Mouse (Mus musculus) liver, embryonic 12.5 days (tissue): ENCODE measurements around the gene Bola1. TPM values are rescaled to one million over a fixed set of nuclear protein-coding genes. Genes with fewer than 3 reads are reported as not detected.
"Not testable (repeated sequence)": the region's sequence is repeated elsewhere in the genome, so short reads cannot be mapped to it uniquely, and the experiment has no call there.

Source experiments
- ATAC-seq: fragments of 200-750 bp; cut with Nextera tagmentation; 2 replicates; pipeline ENCODE4 v1.8.0; 2017; ENCODE audit warnings: moderate number of reproducible peaks, mild to moderate bottlenecking, moderate library complexity
- H3K27ac ChIP-seq: fragments of 300-500 bp; sonication (generic); 2 replicates; pipeline ENCODE4 v1.5.1; 2016; ENCODE audit warnings: mild to moderate bottlenecking
- H3K27me3 ChIP-seq: fragments of 300-500 bp; sonication (generic); replicated peaks from 2 replicates; pipeline ENCODE4 v1.6.1; 2016; ENCODE audit warnings: mild to moderate bottlenecking, moderate library complexity
- H3K36me3 ChIP-seq: fragments of 300-500 bp; sonication (generic); 2 replicates; pipeline ENCODE4 v1.6.1; 2016; ENCODE audit warnings: mild to moderate bottlenecking, moderate library complexity
- H3K4me1 ChIP-seq: fragments of 300-500 bp; sonication (generic); 2 replicates; pipeline ENCODE4 v1.6.1; 2016
- H3K4me2 ChIP-seq: fragments of 300-500 bp; sonication (generic); 2 replicates; pipeline ENCODE4 v1.6.1; 2016; ENCODE audit warnings: mild to moderate bottlenecking, moderate library complexity
- H3K4me3 ChIP-seq: fragments of 300-500 bp; sonication (generic); 2 replicates; pipeline ENCODE4 v1.5.1; 2016; ENCODE audit warnings: mild to moderate bottlenecking, moderate library complexity
- H3K9ac ChIP-seq: fragments of 300-500 bp; sonication (generic); 2 replicates; pipeline ENCODE4 v1.6.1; 2016; ENCODE audit warnings: mild to moderate bottlenecking, moderate library complexity
- H3K9me3 ChIP-seq: fragments of 300-500 bp; sonication (generic); replicated peaks from 2 replicates; pipeline ENCODE4 v1.6.1; 2016; ENCODE audit warnings: mild to moderate bottlenecking, moderate library complexity
- WGBS: fragments of 180-500 bp; shearing (Covaris S2); methylation state at CpG from one replicate; pipeline ENCODE4 v1.1.7; 2016; ENCODE audit not compliant: insufficient replicate concordance; 5-methylcytosine and 5-hydroxymethylcytosine counted together
- polyA plus RNA-seq: library from polyadenylated mRNA; unstranded; fragments of >200 nt; fragmentation: Nextera tagmentation; extraction: Ambion mirVana; gene quantifications from 2 replicates; pipeline ENCODE4 v1.2.1, GENCODE M21; 2016

Bola1 gene
- polyA plus RNA-seq, 1 experiment from 2014 or later = 57.4 TPM

DNA sequence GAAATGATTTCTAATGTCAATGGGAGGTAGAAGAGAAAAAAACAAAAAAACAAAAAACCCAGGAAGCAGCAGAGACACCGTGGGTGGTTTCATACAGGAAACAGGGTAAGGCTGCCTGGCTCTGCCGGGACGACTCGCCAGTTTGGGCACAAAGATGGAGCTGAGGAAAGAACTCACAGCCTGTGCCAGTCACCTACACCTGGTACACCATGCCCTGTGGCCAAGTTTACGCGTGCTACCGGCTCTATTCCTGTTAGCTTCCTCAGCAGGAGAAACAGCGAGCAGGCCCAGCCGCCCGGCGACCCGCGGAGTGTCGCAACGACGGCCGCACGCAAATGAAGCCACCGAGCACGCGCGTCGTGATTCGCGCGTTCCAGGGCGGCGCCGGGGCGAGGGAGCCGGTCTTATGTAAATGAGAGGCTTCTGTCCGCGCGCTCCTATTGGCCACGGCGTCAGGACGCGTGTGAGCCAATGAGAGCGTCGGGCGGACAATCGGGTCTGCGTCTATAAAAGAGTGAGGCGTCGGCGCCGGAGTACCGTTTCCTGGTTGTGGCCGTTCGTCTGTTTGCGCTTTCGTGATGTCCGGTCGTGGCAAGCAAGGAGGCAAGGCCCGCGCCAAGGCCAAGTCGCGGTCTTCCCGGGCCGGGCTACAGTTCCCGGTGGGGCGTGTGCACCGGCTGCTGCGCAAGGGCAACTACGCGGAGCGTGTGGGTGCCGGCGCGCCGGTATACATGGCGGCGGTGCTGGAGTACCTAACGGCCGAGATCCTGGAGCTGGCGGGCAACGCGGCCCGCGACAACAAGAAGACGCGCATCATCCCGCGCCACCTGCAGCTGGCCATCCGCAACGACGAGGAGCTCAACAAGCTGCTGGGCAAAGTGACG, 25.7 kb upstream of the Bola1 start, which contains the start of gene Hist2h2aa1:
Hist2h2aa1 (plus strand) TSS at position 495 of the 884 bp plus-strand sequence.
- ATAC-seq = peak; percentile 76
- H3K27ac ChIP-seq = peak within 1 kb of the TSS; percentile 99
- not testable (repeated sequence) for H3K27me3 ChIP-seq, H3K9me3 ChIP-seq, H3K36me3 ChIP-seq
- peak within 1 kb of the TSS; percentile 65 for H3K4me3 ChIP-seq
- under 1% methylated on average over 44 of the region's 88 CpGs for WGBS
- peaks cover 63% of the 10 kb centered on the region for H3K4me1 ChIP-seq
- peak within 1 kb of the TSS; percentile 91 for H3K9ac ChIP-seq
- peak within 1 kb of the TSS; percentile 81 for H3K4me2 ChIP-seq

DNA sequence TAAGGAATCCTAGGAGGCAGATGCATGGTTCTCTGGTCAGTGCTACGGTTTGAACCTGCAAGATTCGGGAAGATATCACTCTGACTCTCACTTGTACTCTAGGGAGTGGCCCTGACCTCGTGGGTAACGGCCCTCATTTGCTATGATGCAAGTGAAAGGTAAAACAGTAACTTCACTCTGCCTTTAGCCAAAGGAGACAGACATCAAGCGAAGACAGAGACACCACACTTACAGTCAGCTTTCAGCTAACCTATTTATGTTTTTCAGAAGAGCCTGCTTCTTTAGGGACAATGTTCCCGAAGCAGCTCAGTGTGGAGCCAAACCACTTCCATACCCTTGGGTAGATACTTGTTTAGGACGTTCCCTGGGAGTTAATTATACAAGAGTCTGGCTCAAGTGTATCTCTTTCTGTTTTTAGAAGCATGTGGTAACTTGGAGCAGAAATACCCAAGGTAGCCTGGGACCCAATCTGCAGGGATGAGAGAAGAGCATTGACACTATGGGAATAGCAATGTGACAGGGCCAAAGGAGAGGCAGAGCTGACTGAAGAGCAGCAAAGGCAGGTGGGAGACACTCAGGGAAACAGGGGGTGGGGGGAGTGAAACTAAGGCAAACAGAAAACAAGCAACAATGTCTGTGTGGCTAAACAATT, 24.5 kb upstream of the Bola1 start:
- Histone ChIP-seq H3K27ac (peak overlapping the region; percentile 99), H3K36me3 (no peaks in the 10 kb centered on the region), H3K27me3 (no peaks in the 10 kb centered on the region), H3K9me3 (no peaks in the 10 kb centered on the region), H3K4me2 (peak overlapping the region; percentile 81), H3K4me1 (peaks cover 51% of the 10 kb centered on the region), H3K9ac (peak overlapping the region; percentile 91), H3K4me3 (peak overlapping the region; percentile 65)
- WGBS = 67% methylated on average over 7 of the region's 7 CpGs
- ATAC-seq = no peak

DNA sequence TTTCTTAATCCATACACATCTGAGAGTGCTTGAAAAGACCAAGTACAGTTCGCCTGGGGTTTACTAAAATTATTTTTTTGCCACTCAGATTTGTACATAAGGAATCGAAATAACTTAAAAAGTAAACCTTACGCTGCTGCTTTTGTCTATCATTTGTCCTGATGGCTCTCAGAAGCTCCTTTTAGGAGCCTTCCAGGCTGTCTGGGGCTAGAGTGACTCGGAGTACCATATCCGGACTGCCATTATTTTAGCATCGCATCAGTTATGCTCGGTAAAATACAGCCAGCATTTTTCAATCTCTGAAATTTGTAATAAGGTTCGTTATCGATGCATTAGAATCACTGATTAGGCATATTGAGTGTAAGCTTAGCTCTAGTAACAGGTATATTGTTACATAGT, 21.3 kb upstream of the Bola1 start:
- 75% methylated on average over 9 of the region's 9 CpGs for WGBS
- ATAC-seq = no peak
- Histone ChIP-seq H3K4me1 (peaks cover 60% of the 10 kb centered on the region), H3K36me3 (no peaks in the 10 kb centered on the region), H3K4me2 (peak overlapping the region; percentile 54), H3K9ac (peak overlapping the region; percentile 91), H3K27ac (peak overlapping the region; percentile 89), H3K4me3 (peak overlapping the region; percentile 37; the same call in 1 of the 2 replicates), H3K9me3 (no peaks in the 10 kb centered on the region), H3K27me3 (no peaks in the 10 kb centered on the region)

DNA sequence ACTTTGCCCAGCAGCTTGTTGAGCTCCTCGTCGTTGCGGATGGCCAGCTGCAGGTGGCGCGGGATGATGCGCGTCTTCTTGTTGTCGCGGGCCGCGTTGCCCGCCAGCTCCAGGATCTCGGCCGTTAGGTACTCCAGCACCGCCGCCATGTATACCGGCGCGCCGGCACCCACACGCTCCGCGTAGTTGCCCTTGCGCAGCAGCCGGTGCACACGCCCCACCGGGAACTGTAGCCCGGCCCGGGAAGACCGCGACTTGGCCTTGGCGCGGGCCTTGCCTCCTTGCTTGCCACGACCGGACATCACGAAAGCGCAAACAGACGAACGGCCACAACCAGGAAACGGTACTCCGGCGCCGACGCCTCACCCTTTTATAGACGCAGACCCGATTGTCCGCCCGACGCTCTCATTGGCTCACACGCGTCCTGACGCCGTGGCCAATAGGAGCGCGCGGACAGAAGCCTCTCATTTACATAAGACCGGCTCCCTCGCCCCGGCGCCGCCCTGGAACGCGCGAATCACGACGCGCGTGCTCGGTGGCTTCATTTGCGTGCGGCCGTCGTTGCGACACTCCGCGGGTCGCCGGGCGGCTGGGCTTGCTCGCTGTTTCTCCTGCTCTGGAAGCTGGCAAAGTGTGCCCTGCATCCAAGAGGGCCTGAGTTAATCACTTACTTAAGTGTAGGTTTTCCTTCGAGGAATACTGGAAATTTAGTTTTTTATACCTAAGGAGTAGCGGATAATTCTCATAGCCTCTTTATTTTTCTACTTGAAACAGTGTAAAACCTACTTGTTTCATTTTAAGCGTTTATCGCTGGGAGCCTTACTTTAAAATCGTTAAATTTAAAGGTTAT, 20.7 kb upstream of the Bola1 start, which contains the start of gene Hist2h2aa2:
Hist2h2aa2 (minus strand) TSS at position 328 of the 850 bp plus-strand sequence.
- WGBS = 4% methylated on average over 32 of the region's 85 CpGs
- not testable (repeated sequence) for H3K36me3 ChIP-seq, H3K27me3 ChIP-seq, H3K9me3 ChIP-seq
- Histone ChIP-seq H3K4me2 (peak within 1 kb of the TSS; percentile 54), H3K9ac (peak within 1 kb of the TSS; percentile 91), H3K4me1 (peaks cover 66% of the 10 kb centered on the region), H3K27ac (peak within 1 kb of the TSS; percentile 91), H3K4me3 (peak within 1 kb of the TSS; percentile 41)
- peak; percentile 71 for ATAC-seq

DNA sequence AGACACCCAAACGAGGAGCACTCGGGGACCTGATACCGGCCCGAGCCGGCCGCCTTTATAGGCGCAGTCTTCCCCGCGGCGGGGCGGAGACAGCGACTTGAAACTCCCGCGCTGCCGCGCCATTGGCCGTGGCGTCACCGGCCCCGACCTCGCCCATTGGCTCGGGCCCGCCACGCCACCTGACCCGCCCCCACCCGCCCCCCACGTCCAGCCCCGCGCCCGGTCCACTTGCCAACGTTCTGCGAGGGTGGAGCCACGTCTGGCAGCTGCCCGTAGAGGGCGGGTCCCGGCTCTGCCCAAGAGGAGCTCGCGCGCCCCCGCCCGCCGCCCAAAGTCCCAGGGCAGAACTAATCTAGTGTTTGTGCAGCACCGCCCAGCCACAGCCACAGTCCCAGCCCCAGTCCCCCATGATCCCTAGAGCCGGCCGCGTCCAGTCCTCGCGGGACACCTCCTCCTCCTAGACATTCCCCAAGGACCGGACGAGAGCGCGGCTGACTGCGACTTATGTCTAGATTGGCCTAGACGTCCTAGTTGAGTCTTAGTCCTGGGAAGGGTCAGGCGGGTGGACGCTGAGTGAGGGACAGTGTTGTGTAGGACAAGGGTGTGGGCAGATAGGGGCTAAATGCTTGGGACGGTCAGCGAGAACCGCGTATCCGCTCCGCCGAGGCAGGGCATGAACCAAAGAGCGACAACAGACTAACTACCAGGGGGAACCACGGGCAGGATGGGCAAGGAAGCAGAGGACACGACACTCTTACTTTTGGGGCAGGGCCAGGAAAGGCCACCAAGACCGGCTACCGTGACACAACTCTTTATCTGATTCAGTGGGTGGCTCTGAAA, 19.7 kb upstream of the Bola1 start, which contains the start of gene Hist2h3c2:
Hist2h3c2 (minus strand) TSS at position 174 of the 840 bp plus-strand sequence.
- ATAC-seq = peak; percentile 85
- Histone ChIP-seq H3K4me3 (peak within 1 kb of the TSS; percentile 65), H3K4me1 (peaks cover 60% of the 10 kb centered on the region), H3K9ac (peak within 1 kb of the TSS; percentile 83), H3K4me2 (peak within 1 kb of the TSS; percentile 77), H3K27ac (peak within 1 kb of the TSS; percentile 98)
- H3K27me3 ChIP-seq, H3K36me3 ChIP-seq, H3K9me3 ChIP-seq: not testable (repeated sequence)
- WGBS = 0% methylated on average over 19 of the region's 68 CpGs

DNA sequence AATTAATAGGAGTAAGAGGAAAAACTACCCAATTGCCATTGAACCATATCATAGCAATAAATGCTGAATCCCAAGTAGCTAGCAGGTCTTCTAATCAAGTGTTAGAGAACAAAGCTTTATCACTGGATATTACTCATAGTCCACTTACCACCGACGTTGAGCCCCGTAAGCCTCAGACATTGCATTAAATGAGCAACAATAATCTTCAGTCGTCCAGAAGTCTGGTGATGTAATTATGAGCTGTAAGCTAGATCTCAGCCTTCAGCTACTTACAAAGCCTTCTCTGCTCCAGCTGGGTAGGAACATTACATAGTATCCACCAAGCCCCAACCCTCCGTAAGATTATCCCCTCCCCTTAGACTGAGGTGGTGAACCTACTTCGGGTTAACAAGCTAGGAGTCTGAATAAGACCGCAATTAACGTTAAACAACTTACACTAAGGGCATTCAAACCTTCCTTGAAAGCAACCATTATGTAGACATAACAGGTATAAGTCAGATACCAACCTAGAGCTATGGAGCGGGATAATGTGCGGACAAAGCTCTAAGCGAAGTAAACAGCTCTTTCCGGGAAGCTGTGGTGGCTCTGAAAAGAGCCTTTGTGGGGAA, 18.5 kb upstream of the Bola1 start:
- peaks cover 48% of the 10 kb centered on the region for H3K4me1 ChIP-seq
- peak overlapping the region; percentile 83 for H3K9ac ChIP-seq
- peak overlapping the region; percentile 65 for H3K4me3 ChIP-seq
- H3K36me3 ChIP-seq = no peaks in the 10 kb centered on the region
- peak overlapping the region; percentile 98 for H3K27ac ChIP-seq
- no peaks in the 10 kb centered on the region for H3K9me3 ChIP-seq
- peak overlapping the region; percentile 77 for H3K4me2 ChIP-seq
- no peak for ATAC-seq
- WGBS = under 1% methylated on average over 12 of the region's 12 CpGs
- H3K27me3 ChIP-seq = no peaks in the 10 kb centered on the region

DNA sequence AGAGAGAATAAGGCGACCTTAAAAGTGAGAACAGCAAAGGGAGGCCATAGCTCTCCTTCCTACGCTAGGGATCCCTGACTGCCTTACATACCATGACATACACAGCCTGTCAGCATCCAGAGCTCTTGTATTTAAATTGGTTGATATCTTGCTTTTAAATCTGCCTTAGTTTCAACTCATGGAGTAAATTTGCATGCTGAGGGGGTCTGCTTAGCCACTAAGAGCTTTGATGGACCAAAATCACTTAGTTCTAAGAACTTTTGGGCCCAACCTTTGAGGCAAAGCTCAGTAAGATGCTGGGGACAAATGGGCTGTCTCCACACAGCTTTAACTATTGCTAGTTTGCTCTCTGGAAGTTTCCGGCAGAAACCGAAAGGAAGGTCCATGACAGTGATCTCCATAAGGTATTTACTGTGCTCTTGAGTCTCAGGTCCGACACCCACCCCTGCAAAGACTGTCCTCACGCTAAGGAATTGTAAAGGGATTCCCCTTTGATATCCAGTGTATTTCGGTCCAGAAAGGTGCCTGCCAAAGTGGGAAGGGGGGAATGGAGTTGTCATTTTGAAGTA, 17.9 kb upstream of the Bola1 start:
- Histone ChIP-seq H3K9ac (peak overlapping the region; percentile 83), H3K4me1 (peaks cover 44% of the 10 kb centered on the region), H3K9me3 (no peaks in the 10 kb centered on the region), H3K4me2 (peak overlapping the region; percentile 77), H3K27ac (peak overlapping the region; percentile 98), H3K4me3 (peak overlapping the region; percentile 65), H3K36me3 (no peaks in the 10 kb centered on the region), H3K27me3 (no peaks in the 10 kb centered on the region)
- 24% methylated on average over 7 of the region's 7 CpGs for WGBS
- ATAC-seq = no peak

DNA sequence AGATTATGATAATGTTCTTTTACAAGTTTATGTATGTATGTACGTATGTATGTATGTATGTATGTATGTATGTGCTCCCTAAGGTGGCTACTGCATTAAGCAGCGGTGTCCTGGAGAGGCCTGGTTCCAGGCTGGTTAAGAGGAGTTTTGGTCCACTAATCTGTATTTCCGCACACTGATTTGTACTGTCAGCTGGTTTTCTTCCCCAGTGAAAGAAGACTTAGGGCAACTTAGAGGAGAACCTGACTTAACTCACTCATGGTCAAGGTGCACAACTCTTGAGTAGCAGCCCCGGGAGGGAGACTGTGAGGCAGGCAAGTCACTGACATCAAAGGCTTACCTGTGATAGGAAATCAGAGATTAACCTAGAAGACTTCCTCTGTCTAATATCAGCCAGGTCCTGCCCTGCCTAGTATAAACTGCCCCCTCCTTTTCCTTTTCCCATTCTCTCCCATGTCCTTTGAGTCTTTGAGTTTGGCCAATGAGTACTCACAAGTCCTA, 17.4 kb upstream of the Bola1 start:
- peak overlapping the region; percentile 65 for H3K4me3 ChIP-seq
- no peak for ATAC-seq
- H3K4me2 ChIP-seq = peak overlapping the region; percentile 77
- peak overlapping the region; percentile 83 for H3K9ac ChIP-seq
- H3K27me3 ChIP-seq = no peaks in the 10 kb centered on the region
- WGBS = 73% methylated on average over 4 of the region's 4 CpGs
- H3K9me3 ChIP-seq = no peaks in the 10 kb centered on the region
- peak overlapping the region; percentile 98 for H3K27ac ChIP-seq
- H3K36me3 ChIP-seq = no peaks in the 10 kb centered on the region
- H3K4me1 ChIP-seq = peaks cover 40% of the 10 kb centered on the region

DNA sequence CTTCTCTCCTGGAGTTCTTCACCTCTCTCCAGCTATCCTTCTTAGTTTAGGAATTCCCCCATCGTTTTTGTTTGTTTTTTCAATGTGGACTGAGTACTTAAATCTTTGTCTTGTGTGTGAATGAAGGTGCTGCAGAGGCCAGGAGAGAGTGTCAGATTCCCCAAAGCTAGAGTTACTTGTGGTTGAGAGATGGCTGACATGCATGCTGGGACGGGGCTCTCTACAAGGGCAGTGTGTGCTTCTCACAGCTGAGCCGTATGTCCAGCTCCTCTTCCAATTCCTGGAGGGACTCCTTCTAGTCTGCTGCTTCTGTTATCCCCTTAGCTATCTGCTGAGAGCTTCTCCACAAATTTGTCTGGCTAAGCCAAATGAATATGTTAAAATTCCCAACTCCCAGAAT, 16.3 kb upstream of the Bola1 start:
- Histone ChIP-seq H3K9ac (peak overlapping the region; percentile 83; the same call in 1 of the 2 replicates), H3K36me3 (no peaks in the 10 kb centered on the region), H3K27me3 (no peaks in the 10 kb centered on the region), H3K27ac (peak overlapping the region; percentile 64), H3K4me3 (peak overlapping the region; percentile 10), H3K4me1 (peaks cover 35% of the 10 kb centered on the region), H3K9me3 (no peaks in the 10 kb centered on the region), H3K4me2 (peak overlapping the region; percentile 77)
- no peak for ATAC-seq
- 69% methylated on average over 3 of the region's 3 CpGs for WGBS

DNA sequence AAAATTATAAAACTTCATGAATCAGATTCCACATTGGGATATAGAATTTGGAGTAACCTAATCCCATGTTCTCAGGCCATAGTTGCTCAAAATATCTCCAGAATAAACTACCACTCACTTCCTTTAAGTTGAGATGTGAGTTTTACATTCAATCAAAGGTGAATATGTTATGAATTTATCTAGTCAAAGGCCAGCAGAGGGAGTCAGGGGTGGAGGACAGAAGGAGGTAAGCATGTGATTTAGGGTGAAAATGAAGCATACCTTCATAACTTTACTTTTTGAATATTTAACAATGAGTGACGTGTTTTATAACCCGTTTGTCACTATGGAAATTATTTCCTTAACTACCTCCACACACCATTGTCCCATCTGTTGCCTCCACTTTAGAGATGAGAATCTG, 15.4 kb upstream of the Bola1 start:
- ATAC-seq = no peak
- H3K36me3 ChIP-seq = no peaks in the 10 kb centered on the region
- peaks cover 36% of the 10 kb centered on the region for H3K4me1 ChIP-seq
- 0 out of 2 replicates have a peak overlapping the region, but pooled peaks have one; percentile 0 for H3K9ac ChIP-seq
- H3K27me3 ChIP-seq = no peaks in the 10 kb centered on the region
- WGBS = 58% methylated on average over 2 of the region's 2 CpGs
- no peaks in the 10 kb centered on the region for H3K9me3 ChIP-seq
- no peak overlapping the region for H3K27ac ChIP-seq
- no peak overlapping the region for H3K4me3 ChIP-seq
- H3K4me2 ChIP-seq = no peak overlapping the region
